Mouse (Mus musculus): ENCODE measurements at regions not wholly inside any gene's neighbourhood (a gene's known extent, or its start where the extent isn't known, plus 50 kb on each side); places are given as distances from the start of the nearest gene placed in this dataset.

DNA sequence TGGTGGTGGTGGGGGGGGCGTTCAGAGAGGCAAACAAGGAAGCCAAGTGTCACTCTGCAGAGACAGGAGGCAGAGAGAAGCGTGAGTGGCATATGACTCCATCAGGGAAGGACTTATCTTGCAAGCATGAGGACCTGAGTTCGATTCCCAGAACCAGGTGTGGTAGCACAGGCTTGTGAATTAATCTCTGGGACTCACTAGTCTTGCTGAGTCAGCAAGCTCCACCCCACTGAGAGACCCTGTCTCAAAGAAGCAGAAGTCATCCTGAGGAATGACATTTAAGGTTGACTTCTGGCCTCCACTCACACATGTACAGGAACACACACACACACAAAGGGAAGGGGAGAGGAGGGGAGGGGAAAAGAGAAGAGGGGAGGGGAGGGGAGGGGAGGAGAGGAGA, 156.5 kb downstream of the Rplp1 start:
- TF ChIP-seq CTCF (IDR thresholded peaks at IDR 0.05; ENCODE audit: borderline replicate concordance, extremely low read depth, insufficient read depth, insufficient read length) (no peak), POLR2A (IDR thresholded peaks at IDR 0.05; ENCODE audit: borderline replicate concordance, extremely low read depth, insufficient read depth, insufficient read length, poor library complexity, severe bottlenecking) (no peak)
- no peak for DNase-seq (ENCODE audit: low read depth)

DNA sequence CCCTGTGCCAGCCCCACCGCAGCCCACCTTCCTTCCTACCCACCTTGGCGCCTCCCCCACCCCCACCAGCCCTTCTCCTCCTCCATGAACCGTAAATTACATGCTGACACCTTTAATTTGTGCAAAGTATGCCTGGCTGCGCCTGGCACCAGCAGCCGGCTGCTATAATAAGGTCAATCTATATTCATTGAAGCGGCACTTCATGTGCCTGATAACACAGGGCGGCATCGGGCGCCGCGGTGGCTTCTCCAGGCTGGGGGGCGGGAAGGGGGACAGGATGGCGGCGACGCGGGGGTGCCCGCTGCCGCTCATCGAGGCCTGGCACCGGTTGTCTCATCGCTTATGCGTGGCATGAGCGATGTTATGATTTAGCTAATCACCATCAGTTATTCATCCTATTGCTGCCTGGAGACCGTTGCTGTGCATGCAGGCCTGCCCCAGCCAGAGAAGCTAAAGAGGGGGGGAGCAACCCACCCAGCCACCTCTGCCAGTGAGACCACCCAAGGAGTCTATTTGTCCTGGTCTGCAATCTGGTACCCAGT, 157.5 kb downstream of the Rplp1 start:
- TF ChIP-seq POLR2A (IDR thresholded peaks at IDR 0.05; ENCODE audit: borderline replicate concordance, extremely low read depth, insufficient read depth, insufficient read length, poor library complexity, severe bottlenecking) (no peak), CTCF (IDR thresholded peaks at IDR 0.05; ENCODE audit: borderline replicate concordance, extremely low read depth, insufficient read depth, insufficient read length) (no peak)
- peak; percentile 93 for DNase-seq (ENCODE audit: low read depth)

DNA sequence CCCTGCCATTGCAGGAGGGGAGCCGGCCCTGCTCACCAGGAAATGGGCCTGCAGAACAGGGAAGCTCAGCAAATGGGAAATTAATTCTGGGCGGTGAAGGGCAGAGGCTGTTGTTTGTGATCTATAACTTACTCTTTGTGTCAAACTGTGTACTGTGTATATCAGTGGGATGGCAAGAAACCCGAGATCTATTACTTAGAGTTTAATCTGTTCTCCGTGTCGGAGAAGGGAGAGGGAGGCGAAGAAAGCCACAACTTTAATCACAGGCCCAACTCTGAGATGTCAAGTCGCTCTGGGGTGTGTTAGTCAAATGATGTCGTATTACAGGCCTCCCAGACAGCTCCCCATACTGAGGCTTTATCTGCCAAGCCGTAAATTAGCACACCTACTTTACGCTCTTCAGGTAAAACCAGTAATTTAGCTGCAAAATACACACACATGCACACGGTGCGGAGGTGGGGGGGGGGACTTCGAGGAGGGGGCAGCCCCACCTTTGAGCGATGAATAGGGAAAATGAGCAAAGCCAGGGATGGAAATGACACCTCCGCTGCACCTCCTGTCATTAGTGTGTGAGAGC, 158.0 kb downstream of the Rplp1 start:
- TF ChIP-seq POLR2A (IDR thresholded peaks at IDR 0.05; ENCODE audit: borderline replicate concordance, extremely low read depth, insufficient read depth, insufficient read length, poor library complexity, severe bottlenecking) = no peak
- TF ChIP-seq CTCF (IDR thresholded peaks at IDR 0.05; ENCODE audit: borderline replicate concordance, extremely low read depth, insufficient read depth, insufficient read length) = no peak
- no peak for DNase-seq (ENCODE audit: low read depth)

DNA sequence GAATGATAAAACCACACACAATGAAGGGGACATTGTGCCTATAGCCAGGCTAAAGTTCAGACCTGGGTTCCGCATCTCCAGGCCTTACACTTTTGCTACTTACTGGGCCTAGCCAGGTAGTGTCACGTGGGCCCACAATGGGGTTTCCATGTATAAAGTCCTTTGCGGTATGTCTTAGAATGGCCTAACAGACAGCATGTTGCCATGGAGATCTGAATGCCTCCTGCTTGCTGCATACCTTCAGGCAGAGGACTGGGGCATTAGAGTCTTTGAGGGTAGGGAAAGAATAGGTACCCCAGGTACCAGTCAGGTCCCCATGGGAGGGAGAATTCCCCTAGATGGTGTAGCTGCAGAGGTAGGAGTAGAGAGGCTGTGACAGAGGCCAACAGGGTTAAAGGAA, 159.0 kb downstream of the Rplp1 start:
- peak; percentile 62 for DNase-seq (ENCODE audit: low read depth)
- TF ChIP-seq POLR2A (IDR thresholded peaks at IDR 0.05; ENCODE audit: borderline replicate concordance, extremely low read depth, insufficient read depth, insufficient read length, poor library complexity, severe bottlenecking) (no peak), CTCF (IDR thresholded peaks at IDR 0.05; ENCODE audit: borderline replicate concordance, extremely low read depth, insufficient read depth, insufficient read length) (no peak)

DNA sequence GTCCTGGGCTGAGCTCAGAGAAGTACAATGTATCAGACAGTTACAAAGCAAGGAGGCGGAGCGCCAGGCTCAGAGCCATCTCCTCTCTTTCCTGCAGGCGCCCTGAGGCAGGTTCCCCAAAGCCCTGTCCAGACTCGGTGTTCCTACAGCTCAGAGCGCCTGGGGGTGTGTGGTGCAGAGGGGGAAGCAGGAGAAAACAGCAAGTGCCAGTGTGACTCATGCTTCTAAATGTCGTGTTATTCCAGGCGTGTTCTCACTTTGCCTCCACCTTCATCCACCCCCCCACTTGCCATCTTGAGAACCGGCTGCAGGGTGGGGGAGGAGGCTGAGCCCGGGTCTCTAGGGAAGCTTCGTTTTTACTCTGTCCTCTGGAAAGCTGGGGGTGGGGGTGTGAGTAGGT, 160.5 kb downstream of the Rplp1 start:
- DNase-seq (ENCODE audit: low read depth) = peak; percentile 73
- TF ChIP-seq CTCF (IDR thresholded peaks at IDR 0.05; ENCODE audit: borderline replicate concordance, extremely low read depth, insufficient read depth, insufficient read length) (no peak), POLR2A (IDR thresholded peaks at IDR 0.05; ENCODE audit: borderline replicate concordance, extremely low read depth, insufficient read depth, insufficient read length, poor library complexity, severe bottlenecking) (no peak)

DNA sequence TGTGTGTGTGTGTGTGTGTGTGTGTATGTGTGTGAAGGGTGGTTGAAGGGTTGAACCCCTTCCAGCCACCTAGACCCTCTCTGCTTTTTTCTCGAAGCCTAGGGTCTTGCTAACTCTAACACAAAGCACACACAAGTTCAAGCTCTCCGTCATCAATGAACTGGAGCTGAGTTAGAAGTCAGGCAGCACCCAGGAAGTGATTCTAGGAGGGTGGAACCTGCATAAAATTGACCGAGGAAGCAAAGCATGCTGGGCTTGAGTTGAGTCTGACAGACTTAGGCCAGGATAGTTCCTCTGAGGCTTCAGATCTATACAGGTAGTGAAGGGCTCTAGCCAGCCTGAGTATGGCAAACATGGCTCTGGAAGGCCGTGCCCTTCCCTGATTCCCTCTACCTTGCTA, 165.1 kb downstream of the Rplp1 start:
- no peak for DNase-seq (ENCODE audit: low read depth)
- TF ChIP-seq POLR2A (IDR thresholded peaks at IDR 0.05; ENCODE audit: borderline replicate concordance, extremely low read depth, insufficient read depth, insufficient read length, poor library complexity, severe bottlenecking) (no peak), CTCF (IDR thresholded peaks at IDR 0.05; ENCODE audit: borderline replicate concordance, extremely low read depth, insufficient read depth, insufficient read length) (no peak)

DNA sequence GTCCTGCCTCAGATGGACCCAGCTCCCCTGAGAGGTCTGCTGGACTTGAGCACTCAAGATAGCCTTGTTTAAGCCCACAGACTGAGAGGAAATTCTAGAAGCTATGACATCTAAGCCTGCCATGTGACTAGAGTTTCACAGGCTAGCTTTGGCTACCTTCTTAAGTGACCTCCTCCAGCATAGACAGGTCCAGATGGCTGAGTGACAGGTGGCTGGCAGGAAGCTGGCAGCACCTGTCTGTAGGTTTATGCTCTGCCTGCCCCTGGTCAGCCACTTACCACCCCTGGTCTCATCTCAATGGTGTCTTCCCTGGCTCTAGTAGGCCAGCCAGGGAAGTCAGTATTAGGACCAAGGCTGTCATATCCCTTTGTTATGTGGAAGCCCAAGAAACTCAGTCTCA, 165.9 kb downstream of the Rplp1 start:
- no peak for TF ChIP-seq CTCF (IDR thresholded peaks at IDR 0.05; ENCODE audit: borderline replicate concordance, extremely low read depth, insufficient read depth, insufficient read length)
- no peak for TF ChIP-seq POLR2A (IDR thresholded peaks at IDR 0.05; ENCODE audit: borderline replicate concordance, extremely low read depth, insufficient read depth, insufficient read length, poor library complexity, severe bottlenecking)
- DNase-seq (ENCODE audit: low read depth) = no peak

DNA sequence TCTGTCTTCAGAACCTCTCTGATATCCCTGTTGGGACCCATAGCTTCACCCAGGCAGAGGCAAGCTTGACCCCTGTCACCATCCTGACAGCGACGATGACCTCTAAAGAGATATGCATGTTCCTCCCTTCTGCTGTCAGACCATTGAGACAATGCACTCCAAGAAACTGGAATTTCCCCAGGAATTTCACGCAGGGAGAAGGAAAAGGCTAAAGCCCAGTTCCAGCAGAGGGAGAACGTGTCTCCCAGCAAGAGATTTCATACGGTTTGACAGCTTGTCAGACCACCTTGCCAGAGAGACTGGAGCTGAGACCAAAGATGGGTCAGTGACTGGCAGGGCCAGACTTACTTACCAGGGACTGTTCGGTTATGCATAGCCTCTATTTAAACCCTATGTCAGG, 167.9 kb downstream of the Rplp1 start:
- DNase-seq (ENCODE audit: low read depth) = no peak
- TF ChIP-seq CTCF (IDR thresholded peaks at IDR 0.05; ENCODE audit: borderline replicate concordance, extremely low read depth, insufficient read depth, insufficient read length) = no peak
- no peak for TF ChIP-seq POLR2A (IDR thresholded peaks at IDR 0.05; ENCODE audit: borderline replicate concordance, extremely low read depth, insufficient read depth, insufficient read length, poor library complexity, severe bottlenecking)

DNA sequence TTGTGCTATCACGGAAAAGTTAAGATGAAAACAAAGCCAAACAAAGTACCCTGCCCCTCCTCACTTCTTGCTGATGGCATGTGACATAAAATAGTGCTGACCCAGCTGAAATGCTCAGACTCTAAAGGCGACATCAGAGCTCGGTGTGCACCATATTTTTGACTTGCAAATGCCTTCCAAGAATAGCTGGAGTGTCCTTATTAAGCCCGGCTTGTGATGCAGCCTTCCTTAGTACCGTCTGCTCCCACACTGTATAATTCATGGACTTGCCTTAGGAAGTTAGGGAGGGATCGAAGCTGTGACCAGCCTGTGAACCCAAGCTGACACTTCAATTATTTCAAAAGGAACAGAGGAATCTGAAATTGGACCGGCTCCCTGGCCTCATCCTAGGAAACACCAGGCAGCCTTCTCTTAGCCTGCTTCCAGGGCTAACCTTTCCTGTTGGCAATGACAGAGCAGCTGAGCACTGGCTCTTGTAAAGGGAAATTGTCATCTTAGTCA, 169.0 kb downstream of the Rplp1 start:
- TF ChIP-seq POLR2A (IDR thresholded peaks at IDR 0.05; ENCODE audit: borderline replicate concordance, extremely low read depth, insufficient read depth, insufficient read length, poor library complexity, severe bottlenecking) (no peak), CTCF (IDR thresholded peaks at IDR 0.05; ENCODE audit: borderline replicate concordance, extremely low read depth, insufficient read depth, insufficient read length) (no peak)
- DNase-seq (ENCODE audit: low read depth) = peak; percentile 89

DNA sequence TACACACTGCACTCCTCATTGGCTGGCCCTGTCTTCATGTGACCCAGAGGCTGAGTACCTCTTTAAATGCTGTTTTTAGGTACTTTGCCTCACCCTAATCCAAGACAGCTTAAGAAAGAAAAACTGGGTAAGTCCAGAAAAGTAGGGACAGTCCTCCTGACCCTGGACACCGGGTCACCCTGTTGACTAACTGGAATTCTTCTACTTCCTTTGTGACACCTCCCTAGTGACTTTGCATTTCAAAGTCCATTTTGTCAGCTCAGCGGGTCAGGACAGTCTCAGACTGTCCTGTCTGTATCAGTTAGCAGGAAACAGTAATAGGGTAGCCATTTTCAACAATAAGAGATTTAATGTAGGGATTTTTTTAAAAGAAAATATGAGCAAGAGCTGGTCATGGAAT, 180.8 kb downstream of the Rplp1 start:
- TF ChIP-seq CTCF (IDR thresholded peaks at IDR 0.05; ENCODE audit: borderline replicate concordance, extremely low read depth, insufficient read depth, insufficient read length) (no peak), POLR2A (IDR thresholded peaks at IDR 0.05; ENCODE audit: borderline replicate concordance, extremely low read depth, insufficient read depth, insufficient read length, poor library complexity, severe bottlenecking) (no peak)
- DNase-seq (ENCODE audit: low read depth) = no peak

DNA sequence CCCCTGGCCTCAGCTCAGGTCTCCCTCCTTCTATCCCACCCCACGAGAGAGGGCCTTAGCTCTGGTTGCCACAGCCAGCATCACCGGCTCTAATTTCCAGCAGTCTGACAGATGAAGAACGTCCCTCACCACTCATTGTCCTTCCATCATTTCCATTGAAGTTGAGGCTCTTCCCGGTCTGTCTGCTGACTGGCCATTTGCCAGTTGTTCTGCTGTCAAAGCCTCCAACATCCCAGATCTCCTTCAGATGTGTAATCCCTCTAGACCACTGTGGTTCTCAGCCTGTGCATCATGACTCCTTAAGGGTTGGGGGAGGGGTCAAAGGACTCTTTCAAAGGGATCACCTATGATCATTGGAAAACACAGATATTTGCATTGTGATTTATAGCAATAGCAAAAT, 181.6 kb downstream of the Rplp1 start:
- no peak for TF ChIP-seq CTCF (IDR thresholded peaks at IDR 0.05; ENCODE audit: borderline replicate concordance, extremely low read depth, insufficient read depth, insufficient read length)
- no peak for TF ChIP-seq POLR2A (IDR thresholded peaks at IDR 0.05; ENCODE audit: borderline replicate concordance, extremely low read depth, insufficient read depth, insufficient read length, poor library complexity, severe bottlenecking)
- no peak for DNase-seq (ENCODE audit: low read depth)

DNA sequence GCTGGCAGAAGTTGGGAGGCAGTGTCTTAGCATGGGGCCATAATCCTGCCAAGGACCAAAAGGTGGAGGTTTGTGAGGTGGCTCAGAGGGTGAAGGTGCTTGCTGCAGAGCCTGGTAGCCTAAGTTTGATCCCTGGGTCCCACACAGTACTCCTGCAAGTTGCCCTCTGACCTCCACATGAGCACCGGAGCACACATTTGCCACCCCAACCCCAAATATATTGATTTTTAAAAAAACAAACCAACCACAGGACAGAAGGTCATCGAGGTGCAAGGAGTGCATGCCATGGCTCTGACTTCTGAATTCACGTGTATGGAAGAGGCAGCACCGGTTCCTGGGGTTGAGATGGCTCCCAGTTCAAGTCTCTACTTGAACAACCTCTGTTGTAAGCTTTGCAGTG, 186.2 kb downstream of the Rplp1 start:
- DNase-seq (ENCODE audit: low read depth) = no peak
- TF ChIP-seq POLR2A (IDR thresholded peaks at IDR 0.05; ENCODE audit: borderline replicate concordance, extremely low read depth, insufficient read depth, insufficient read length, poor library complexity, severe bottlenecking) = no peak
- TF ChIP-seq CTCF (IDR thresholded peaks at IDR 0.05; ENCODE audit: borderline replicate concordance, extremely low read depth, insufficient read depth, insufficient read length) = no peak

Measured in brain, embryonic 14.5 days (tissue).